Mouse (Mus musculus) neural tube, embryonic 10.5 days (tissue): Measurements from ENCODE around the gene Ppm1n.
"Not testable (repeated sequence)": the region's sequence is repeated elsewhere in the genome, so short reads cannot be mapped to it uniquely, and the experiment has no call there.

Source experiments
- DNase-seq: peaks from one replicate; pipeline ENCODE4 v3.0.0-alpha.2; 2017; ENCODE audit warnings: low spot score; ENCODE audit errors: extremely low spot score

Ppm1n gene

DNA sequence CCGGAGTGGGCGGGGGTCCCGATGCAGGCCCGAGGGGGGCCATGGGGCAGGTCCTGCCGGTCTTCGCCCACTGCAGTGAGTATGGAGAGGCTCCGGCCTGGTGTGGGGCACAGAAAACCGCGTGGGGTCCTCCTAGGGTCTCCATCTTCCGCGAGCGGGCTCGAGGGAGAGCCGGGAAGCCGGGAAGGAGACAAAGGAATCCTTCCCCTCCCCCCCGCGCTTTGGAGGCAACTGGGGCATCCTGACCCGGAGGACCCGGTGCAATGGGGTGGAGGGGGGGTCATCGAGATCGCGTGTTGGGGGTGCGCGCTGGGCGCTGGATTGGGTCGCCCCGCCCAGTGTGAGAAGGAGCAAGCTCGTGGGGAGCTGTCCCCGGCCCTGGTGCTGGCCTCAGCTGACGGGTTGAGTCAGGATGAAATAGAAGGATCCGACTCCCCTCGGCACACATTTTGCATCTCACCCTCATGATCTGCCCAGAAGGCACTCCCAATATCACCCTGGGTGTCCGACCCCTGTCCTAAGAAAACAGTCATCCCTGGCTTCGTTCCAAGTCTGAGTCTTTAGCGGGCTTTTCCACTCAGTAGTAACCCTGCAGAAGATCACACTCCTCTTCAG, 3.0 kb upstream of the Ppm1n start:
- peak; percentile 74 for DNase-seq

DNA sequence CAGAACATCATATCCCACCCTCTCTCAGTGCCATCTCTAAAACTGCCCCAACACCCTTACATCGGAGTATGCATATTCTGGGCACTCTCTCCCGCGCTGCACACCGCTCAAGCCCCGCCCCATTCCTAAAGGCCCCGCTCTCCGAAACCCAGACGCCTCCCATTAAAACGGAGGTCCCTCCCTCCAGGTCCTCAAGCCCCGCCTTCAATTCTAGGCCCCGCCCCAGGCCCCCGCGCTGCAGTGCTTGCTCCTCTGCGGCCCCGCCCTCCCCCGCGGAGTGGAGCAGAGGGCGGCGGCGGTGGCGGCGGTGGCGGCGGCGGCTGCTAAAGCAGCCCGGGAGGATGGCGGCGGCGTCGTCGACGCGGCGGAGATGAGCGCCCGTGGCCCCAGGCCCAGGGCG, 2.5 kb upstream of the Ppm1n start, which contains the start of gene Rtn2:
Gene Rtn2, plus strand, starts transcription at position 240 of the 400 bp plus-strand sequence.
- peak; percentile 84 for DNase-seq

DNA sequence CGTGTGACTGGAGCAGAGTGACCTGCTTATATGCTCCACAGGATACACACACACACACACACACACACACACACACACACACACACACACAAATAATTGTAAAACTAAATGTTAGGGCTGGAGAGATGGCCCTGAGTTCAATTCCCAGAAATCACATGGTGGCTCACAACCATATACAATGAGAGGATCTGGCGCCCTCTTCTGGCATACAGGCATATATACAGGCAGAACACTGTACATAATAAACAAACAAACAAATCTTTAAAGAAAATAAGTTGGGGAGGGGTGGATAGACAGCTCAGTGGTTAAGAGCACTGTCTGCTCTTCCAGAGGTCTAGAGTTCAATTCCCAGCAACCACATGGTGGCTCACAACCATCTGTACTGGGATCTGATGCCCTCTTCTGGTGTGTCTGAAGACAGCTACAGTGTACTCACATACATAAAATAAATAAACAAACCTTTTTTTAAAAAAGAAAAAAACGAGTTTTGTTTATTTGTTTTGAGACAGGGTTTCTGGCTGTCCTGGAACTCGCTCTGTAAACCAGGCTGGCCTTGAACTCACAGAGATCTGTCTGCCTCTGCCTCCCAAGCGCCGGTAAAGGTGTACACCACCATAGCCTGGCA, 1.9 kb upstream of the Ppm1n start:
- not testable (repeated sequence) for DNase-seq

DNA sequence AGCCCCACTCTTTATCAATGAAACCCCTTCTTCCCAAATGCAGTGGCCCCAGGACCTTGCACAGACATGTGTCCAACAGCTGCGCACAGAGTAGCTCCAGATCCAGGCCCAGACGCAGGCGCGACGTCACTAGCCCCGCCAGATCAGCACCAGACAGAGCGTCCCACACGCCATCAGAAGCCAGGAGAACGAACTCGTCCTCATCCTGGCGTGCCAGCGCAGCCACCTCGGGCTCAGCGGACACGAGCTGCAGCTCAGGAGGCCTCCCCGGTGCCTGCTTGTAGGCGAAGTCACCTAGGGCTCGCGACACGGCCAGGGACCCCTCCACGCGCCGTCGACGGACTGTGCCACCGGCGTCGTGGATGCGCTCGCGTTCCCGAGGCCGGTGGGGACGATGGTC, 812 bp downstream of the Ppm1n start:
- peak; percentile 22 for DNase-seq

DNA sequence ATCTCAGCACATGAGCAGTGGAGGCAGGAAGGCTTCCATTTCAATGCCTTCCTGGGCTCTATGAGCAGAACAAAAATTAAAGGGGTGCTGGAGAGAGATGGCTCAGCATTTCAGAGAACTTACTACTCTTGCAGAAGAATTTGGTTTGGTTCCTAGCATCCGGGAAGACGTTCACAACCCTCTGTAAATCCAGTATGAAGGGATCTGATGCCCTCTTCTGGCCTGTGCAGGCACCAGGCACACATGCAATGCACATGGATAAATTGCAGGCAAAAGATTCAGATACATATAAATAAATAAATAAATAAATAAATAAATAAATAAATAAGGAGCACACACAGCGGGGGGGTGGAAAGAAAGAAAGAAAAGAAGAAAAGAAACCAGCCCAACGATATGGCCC, 3.6 kb downstream of the Ppm1n start:
- no peak for DNase-seq

DNA sequence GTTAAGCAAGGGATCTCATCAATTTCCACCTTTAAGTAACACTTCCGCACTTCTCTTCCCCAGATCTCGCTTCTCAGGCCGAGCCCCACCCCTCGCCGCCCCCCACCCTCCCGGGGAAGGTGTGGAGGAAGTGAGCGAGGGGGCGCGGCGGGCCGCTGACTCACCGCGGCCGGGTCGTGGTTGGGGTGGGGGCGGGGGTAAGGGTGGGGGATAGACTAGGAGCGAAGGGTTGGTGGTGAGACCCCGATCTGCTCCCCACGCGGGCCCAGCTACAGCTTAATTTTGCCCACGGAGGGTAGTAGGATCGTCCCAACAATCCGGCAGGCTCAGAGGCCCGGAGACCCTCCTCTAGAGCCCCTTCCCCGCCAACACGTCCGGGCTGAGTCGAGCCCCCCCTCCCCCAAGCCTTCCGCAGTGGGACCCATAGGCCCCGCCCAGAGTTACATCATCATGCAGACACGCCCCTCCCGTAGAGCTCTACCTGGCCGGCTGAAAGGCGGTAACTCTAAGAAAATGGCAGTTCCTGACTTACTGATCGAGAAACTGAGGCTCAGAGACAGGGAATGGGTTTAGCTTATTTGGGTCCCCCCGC, 7.6 kb downstream of the Ppm1n start:
- peak; percentile 85 for DNase-seq

DNA sequence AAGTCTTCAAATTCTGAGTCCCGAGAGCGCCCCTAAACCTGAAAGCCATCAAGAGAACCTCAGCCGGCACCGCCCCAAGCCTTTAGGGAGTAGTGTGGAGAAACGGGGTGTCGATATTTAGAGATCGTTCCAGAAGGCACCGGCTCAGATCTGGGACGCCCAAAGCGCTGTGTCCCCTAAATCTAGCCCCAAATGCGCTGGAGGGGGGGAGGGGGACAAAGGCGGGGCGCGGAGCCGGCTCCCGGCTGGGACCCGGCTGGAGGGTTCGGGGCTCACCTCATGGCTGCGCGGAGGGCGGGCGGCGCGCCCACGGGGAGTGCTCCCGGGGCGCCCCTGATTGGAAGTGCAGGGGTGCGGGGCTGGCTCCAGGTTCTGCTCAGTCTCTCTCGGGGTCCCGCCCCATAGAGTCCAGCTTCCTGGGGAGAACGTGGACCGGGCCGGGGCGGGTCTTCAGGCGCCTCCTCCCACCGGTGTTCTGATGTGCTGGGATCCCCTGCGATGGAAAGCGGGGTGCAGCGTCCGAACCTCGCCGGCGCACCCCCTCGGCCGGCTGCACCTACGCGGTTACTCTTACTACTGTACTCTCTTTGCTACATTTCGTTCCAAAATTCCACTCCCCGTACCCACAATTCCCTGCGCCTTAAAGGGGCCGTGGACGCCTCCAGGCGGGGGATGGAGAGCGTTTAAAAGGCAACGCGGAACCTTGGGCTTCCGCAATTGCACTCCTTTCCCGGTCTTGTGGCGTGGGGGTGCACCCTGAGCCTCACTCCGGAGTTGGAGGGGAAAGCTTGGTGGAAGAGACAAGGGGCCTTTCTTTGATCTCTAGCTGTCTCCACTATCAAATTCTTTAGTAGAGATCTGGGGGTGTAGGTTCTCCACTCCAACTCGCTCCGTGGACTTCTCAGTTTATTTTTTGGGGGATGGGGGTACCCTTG, 8.4 kb downstream of the Ppm1n start, which contains the start of gene Vasp:
Gene Vasp, minus strand, starts transcription at position 580 of the 935 bp plus-strand sequence.
- peak; percentile 88 for DNase-seq

DNA sequence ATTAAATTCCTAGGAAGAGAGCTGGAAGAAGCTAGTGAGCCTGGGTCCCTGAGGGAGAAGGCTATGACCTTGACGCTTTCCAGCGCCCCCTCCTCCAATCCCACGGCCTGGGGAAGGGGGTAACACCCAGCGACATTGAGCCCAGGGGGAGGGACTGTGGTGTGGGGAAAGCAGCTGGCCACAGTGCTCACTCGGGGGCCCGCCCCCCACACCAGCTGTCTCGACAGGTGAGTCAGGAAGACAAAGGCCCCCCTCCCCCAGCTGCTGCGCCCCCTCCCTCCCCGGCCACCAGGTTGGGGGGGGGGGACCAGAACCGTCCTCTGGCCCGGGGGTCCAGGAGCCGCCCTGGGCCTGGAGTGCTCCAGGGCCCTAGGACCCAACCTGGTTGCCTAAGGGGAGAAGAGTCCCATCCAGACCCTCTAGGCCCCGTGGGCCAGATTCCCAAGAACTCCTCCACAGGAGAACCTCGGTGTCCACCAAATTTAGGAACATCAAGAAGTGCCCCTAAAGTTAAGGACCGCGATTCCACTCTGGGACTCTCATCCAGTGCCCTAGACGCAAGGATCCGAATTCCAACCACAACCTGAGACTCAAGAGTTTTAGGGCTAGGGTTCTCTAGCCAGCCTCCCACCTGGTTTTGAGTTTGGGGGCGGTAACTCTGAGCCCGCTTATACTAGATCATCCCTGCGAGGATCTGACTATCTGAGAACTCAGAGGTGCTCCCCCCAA, 9.2 kb downstream of the Ppm1n start:
- peak; percentile 42 for DNase-seq

DNA sequence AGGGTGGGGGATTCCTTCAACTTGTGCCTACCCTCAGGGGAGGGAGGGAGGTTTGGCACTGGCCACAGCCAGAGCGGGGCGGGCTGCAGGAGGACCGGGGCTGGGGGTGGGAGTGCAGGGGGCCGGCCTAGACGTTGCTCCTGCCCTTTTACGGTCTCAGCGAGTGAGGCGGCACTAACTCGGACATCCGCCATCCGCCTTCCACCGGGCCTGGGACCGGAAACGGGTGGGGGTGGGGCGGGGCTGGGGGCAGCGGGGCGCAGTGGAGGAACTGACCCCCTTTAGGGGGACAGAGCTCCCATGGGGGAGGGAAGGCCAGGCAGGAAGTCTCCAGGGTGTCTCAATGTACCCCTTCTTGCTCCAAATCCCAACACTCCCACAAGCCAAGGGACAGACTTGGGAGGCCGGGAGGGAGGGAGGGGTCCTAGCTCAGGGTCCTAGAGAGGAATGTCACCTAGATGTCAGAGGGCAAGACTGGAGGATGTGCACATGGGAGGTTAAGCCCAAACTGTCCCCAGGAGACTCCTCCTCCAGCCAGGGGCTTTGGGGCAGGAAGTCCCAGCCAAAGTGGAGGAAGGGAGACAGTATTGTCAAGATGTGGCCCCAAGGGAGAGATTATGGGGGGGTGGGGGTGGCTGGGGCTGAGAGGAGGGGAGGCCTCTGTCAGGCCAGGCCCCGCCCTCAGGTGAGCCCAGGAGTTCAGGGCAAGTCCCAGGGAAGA, 10.0 kb downstream of the Ppm1n start:
- peak; percentile 58 for DNase-seq

DNA sequence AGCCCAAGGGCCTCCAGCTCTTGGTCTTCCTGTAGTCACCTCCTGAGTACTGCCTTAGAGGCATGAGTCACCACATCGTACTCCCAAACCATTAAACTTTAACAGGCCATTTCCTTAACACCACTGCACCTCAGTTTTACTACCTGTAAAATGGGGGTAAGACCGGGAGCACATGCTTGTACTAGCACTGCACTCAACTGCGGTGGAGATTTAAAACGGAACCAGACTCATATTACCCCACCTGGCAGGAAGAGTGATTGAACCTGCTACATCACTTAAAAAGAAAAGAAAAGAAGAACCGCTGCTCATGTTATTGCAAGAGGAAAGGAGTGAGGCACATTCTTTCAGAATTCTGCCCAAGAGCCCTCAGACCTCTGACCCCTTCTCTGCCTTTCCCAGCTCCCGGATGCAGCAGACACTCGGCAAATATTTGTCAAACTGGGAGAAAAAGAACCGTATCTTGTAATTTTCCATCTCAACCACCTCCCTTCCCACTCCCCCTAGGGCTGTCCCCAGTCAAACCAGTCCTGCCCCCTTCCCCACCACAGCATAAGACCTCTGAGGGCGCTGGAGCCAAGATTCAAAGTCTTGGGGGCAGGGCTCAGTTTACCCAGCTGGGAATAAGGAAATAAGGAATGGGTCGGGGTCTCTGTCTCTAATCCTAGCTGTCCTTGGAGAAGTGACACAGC, 10.7 kb downstream of the Ppm1n start:
- peak; percentile 29 for DNase-seq

DNA sequence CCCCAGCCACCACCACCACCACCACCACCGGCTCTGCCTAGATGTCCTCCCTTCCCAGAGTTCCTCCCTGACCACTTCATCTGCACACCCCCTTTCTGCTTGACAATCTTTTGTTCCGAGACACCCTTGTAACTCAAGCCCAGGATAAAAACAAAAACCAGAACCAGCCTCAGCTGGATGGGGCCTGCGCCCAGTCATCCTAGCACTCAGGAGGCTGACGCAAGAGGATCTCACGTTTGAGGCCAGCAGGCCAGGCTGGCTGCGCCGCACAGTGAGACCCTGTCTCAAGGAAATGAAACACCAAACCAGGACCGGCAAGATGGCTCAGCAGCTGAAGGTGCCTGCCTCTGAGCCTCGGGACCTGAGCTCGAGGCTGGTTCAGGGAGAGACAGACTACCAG, 12.8 kb downstream of the Ppm1n start:
- DNase-seq: no peak

DNA sequence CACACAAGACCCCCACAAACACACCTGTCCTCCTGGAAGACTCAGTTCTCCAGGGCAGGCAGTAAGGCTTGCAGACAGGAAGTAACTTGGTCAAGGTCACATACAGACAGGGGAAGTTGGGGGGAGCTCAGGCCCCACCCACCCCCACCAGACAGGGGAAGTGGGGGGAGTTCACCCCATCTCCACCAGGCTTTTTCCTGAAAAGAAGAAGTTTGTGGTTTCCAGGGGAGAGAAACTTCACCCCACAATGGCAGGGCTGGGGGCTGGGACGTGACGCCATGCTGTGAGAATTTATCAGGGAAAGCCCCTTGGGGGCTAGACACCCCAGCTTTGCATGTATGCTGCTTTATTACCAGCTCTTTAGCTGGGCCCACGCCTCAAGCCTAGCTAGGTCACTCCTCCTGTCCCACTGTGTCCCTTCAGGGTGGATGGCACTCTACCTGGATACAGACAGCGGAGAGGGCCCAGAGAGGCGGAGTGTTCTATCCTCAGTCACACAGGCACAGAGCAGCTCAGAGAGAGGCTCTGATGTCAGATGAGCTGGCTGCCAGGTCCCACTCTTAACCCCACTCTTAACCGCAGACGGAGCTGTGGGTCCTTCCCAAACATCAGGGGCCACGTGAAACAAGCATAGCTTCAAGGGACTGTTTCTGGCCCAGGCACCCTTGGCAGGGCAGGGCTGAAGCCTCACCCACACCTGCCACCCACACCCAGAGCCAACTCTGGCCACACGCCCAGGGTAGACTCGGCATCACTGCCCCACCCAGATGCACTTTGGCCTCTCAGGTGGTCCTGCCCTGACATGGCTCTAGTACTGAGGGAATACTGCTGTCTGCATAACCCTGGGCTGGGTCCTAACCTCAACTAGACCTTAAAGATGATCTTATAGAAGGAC, 13.7 kb downstream of the Ppm1n start:
- DNase-seq: no peak

DNA sequence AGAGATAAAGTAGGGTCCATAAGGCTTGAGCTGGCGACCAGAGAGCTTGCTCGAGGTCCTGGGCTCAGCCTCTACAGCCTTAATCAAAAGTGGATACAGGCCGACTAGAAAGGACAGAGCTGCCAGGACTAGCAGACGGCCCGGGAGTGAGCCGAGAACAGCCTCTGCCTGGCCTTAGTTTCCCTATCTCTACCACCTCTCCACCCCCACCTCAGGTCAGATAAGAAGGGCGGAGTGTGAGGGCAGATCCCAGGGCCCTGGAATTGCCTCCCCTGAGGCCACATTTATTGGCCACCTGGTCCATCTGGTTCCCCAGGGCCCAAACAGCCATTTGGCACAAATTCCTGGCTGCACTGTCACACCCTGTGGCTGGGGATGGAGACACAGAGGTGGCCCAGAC, 14.7 kb downstream of the Ppm1n start:
- no peak for DNase-seq

DNA sequence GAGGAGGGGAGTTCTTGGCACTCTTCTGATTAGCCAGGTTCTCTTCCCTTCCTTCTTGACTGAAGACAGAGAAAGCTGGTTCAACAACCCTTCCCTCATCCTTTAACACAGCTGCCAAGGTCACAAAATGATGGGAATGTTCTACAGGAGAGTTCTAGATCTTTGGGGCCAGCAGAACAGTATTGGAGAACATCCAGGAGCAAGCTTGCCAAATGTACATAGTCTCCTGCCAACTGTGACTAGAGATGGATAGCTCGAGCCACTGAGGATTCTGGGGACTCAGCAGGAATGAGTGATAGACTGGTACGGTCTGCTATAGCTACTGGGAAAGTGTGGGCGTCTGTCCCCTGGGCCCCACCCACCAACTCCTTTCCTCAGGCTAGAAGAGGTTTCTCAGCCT, 21.5 kb downstream of the Ppm1n start:
- DNase-seq: no peak

DNA sequence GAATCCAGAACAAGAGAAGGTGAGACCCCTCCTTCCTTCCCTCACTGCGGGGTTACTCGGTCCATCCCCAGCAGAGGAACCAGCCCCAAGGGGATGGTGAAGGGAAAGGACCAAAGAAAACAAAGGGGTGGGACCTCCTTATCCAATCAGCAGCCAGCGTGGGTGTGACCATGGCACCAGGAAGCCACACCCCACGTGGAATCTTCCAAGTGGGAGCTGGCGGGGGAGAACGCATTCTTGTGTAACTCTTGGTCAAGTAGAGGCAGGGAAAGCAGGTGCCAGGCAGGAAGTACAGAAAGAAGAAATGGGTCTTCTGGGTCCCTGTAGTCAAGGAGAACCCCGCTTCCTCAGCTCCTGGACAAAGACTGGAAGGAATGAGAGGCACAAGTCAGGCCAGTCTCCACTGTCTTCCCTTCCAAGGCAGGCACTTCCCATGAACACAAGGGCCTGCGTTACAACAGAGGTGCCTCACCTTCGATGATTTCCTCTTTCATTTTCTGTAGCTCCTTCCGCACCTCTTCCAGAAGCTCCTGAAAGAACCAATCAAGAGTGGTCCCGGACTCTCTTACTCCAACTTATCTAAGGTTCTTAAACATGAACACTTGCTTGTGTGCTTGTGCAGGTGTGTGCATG, 22.4 kb downstream of the Ppm1n start:
- peak; percentile 47 for DNase-seq

DNA sequence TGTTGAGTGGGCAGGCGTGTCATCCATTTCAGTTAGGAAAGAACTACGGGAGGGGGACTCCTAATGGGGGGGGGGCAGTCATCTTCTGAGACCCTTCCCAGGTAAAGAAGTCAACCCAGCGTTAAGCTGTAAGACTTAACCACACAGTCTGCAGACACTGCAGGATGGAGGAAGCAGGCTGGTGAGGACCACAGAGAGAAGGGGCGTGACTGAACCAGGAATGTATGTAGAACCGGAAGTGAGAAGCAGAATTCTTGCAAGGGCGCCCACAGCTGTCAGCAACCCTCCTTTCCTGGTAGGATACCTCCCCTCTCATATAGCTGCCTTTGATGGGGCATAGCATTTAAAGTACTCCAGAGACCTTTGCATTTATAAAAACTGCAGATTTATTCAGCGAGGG, 23.3 kb downstream of the Ppm1n start:
- no peak for DNase-seq

DNA sequence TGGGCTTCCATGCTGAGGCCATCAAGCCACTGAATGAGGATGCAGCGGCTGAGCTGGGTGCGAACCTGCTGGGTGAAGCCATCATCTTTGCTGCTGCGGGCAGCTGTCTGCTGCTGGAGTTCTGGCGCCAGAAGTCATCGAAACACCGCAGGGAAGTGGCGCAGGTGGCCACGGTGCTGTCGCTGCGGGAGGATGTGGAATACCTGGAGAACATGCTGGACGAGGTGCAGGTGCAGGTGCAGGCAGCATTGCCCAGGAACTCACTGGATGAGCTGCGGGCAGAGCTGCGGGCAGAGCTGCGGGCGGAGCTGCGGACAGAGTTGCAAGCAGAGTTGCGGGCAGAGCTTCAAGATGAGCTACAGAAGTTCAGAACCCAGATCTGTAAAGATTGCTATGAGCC, 24.5 kb downstream of the Ppm1n start:
- no peak for DNase-seq

DNA sequence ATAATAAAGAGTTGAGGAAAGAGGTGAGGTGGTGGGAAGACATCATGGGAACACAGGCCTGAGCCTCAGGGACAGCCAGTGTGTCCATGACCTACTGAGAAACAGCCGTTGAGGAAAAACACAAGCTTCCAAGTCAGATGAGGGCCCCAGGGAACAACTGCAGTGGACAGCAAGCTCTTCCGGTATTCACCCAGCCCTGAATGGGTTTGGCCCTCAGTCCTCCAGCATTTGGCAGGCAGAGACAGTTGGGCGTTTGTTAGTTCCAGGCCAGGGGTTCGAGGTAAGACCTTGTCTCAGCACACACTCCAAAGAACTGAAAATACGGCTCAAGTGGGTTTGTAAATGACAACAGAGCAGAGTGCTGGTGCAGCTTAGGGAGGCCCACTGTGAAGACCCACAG, 26.4 kb downstream of the Ppm1n start:
- DNase-seq: no peak
